Mouse (Mus musculus): ENCODE measurements around the gene Eif2d. TPM values are rescaled to one million over a fixed set of nuclear protein-coding genes. Genes with fewer than 3 reads are reported as not detected.
A peak's percentile ranks its signal among the peaks of the same experiment; 100 is the strongest.

The Eif2d gene
- total RNA-seq, 2 experiments from 2014 or later = 25.3 to 27.2 TPM

DNA sequence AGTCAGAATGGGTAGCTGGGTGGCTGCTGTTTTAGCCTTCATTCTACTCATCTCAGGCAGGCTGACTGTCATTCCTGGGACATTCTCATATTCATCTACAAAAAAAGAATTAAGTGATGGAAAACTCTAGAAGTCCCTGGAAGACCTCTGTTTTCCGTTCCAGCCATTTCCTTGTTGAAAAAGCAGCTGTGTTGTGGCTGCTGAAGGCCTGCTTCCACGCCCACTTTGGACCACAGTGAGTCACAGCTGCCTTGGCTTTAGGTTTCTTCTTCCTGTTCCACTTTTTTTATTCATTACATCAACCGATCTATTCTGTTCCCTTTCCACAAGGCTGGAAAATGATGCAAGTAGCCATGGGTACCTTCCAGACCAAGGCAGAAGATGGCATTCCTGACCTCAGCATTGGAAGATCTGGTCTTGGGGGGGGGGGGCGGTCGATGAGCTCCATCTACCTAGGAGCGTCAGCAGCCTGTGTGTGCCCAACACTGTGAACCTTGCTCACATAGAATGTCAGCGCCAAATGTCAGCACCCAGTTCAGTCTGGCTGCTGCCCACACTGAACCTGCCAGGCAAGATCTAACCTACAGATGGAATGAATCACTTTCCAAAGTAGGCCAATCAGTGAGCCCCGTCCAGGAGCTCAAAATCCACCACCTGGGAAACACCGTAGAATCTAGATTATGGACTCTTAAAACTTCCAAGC is 31.4 kb downstream of the Eif2d start:
- DNase-seq (ENCODE audit: low spot score in 2 of 2) = peak in 1 of 2 experiments; percentile 67

DNA sequence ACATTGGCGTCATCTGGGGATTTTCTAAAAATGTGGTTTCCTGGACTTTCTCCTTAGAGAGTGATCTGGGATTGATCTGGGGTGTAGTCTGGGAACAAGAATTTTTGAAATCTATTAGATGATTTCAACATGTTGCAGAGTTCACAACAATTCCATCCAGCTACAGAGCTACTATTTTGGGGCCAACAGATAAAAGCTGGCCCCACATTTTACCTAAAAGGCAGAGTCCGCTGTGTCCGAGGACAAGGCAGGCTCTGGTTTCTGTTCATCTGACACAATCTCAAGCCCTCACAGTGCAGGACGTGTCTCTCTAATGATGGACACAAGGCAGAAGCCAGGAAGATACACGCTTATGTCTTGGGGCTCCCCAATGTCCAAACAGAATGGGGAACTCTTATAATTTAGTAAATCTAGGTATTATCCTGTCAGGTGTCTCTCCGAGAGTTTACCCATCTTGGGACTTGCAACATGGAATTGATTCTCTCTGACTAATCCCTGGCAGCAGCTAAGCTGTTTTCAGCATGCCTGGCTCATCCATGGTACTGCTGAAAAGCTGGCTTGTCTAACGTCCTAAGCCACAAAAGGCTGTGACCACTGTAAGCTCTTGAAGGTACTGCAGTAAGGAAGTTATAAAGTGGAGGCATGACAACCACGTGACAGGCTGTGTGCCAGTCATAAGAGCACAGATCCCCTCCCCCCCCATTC is 32.1 kb downstream of the Eif2d start:
- no peak for DNase-seq (ENCODE audit: low spot score in 2 of 2)

- no peak for DNase-seq (ENCODE audit: low spot score in 2 of 2)
Measured at GRCm38 (mm10) chr1:131185821-131186506, 33.0 kb downstream of the Eif2d start.

GRCm38 (mm10) chr1:131186995-131187394 is 34.0 kb downstream of the Eif2d start:
- no peak for DNase-seq (ENCODE audit: low spot score in 2 of 2)

DNA sequence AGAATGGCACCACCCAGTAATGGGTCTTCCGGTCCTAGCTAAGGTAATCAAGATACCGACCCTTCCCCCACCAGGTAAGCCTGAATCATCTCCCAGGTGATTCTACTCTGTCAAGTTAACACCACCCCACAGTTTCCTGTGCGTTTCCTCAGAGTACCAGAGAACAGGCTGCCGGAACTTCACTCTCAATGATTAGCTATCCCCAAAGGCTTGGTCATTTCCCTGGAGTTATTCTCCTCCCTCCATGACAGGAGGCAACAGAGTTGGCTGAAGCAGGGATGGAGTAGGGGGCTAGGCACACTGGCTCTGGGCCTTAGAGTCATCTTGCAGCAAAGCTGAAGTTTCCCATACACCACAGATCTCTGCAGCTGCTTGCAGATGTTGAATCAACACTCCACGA is 34.9 kb downstream of the Eif2d start:
- no peak for DNase-seq (ENCODE audit: low spot score in 2 of 2)

- no peak for DNase-seq (ENCODE audit: low spot score in 2 of 2)
Measured at GRCm38 (mm10) chr1:131188655-131189054, 35.7 kb downstream of the Eif2d start.

DNA sequence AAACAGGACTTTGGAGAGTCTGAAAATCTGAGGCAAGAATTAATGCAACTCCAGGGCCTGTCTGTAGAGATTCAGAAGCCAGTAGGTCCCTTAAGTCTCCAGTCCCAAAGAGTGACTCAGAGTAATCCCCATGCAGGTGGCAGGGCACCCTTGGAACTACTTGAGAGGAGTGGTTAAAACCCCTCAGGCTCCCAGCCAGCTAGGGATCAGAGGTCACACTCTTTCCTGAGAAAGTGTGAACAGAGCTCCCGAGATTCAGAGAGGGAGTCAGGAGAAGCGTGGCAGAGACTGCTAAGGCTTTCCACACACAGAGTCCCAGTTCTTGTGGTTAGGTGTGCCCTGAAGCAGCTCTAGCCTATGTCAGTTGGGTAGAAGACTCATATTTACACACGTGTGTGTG is 40.8 kb downstream of the Eif2d start:
- DNase-seq (ENCODE audit: low spot score in 2 of 2) = no peak

DNA sequence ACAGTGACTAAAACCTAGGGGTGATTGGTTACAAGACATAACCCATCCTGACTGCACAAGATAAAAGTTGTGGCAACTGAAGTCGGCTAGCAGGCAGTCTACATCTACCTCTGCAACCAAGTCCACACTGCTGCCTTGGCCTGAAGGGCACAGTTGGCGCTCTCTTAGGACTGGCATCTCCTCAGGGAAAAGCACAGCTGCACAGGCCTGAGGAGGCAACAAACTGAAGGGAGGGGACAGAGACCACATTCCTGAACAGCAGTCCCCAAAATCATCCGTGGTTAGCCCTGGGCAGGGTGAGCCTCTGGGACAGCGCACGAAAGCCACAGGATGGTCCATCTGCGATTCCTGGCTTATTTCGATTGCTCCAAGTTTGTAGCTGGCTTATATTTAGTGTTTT is 42.7 kb downstream of the Eif2d start:
- DNase-seq (ENCODE audit: low spot score in 2 of 2) = no peak

- DNase-seq (ENCODE audit: low spot score in 2 of 2) = no peak
Measured at GRCm38 (mm10) chr1:131196107-131196506, 43.1 kb downstream of the Eif2d start.

- no peak for DNase-seq (ENCODE audit: low spot score in 2 of 2)
Measured at GRCm38 (mm10) chr1:131198417-131198960, 45.5 kb downstream of the Eif2d start.

DNA sequence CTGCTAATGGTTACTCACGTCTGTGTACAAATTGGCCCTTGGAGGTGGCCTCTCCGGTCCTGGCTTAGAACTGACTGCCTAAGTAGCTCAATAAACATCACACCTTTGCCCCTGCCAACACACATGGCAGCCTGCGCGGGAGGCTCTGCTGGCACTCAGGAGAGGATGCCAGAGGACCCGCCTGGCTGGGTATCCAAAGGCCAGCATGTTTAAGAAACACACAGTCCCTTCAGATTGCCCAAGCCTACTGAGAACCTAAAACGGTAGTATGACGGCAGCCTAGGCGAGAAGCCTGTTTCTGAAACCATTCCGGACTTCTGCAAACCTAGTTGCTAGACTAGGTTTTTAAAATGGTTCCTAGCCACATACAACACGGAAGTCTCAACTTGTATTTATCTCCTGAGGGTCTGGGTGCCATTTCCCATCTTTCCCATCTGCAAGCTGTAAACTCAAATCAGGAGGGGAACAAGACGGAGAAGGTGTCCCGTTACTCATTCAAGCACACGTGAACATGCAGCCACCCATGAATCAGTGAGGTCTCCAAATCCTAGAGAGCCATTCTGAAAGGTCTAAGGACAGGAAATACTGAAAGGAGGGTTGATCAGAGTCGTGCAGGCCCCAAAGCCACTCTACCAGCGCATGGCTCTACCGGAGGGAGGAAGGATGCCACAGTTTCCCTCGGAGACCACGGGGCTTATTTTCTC is 46.3 kb downstream of the Eif2d start:
- DNase-seq (ENCODE audit: low spot score in 2 of 2) = no peak

- peak in 1 of 2 experiments; percentile 51 for DNase-seq (ENCODE audit: low spot score in 2 of 2)
Measured at GRCm38 (mm10) chr1:131199976-131200375, 47.0 kb downstream of the Eif2d start.

GRCm38 (mm10) chr1:131200588-131200987 is 47.6 kb downstream of the Eif2d start:
- DNase-seq (ENCODE audit: low spot score in 2 of 2) = peak in 1 of 2 experiments; percentile 42

GRCm38 (mm10) chr1:131201391-131201790 is 48.4 kb downstream of the Eif2d start:
- no peak for DNase-seq (ENCODE audit: low spot score in 2 of 2)

GRCm38 (mm10) chr1:131204461-131204860 is 51.5 kb downstream of the Eif2d start:
- DNase-seq (ENCODE audit: low spot score in 2 of 2) = no peak

DNA sequence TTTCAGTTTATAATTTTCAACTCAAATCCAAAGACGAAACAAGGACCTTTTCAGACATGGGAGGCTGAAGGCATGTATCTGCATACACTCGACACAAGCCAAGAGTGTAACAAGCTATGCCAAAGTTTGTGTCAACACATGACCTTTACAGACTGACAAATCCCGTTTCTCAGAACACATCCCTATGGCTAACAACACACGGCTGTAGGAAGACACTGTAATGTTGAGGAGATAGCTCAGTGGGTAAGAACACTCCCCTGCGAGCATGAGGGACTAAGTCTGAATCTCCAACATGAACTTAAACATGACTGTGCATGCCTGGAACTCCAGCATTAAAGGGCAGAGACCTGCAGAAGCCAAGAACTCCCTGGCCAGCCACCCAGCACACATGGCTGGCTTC is 53.4 kb downstream of the Eif2d start:
- no peak for DNase-seq (ENCODE audit: low spot score in 2 of 2)

- peak; percentile 69 to 84 for DNase-seq (ENCODE audit: low spot score in 2 of 2)
Measured at GRCm38 (mm10) chr1:131207531-131207930, 54.5 kb downstream of the Eif2d start.

GRCm38 (mm10) chr1:131208081-131208480 is 55.1 kb downstream of the Eif2d start:
- no peak for DNase-seq (ENCODE audit: low spot score in 2 of 2)

DNA sequence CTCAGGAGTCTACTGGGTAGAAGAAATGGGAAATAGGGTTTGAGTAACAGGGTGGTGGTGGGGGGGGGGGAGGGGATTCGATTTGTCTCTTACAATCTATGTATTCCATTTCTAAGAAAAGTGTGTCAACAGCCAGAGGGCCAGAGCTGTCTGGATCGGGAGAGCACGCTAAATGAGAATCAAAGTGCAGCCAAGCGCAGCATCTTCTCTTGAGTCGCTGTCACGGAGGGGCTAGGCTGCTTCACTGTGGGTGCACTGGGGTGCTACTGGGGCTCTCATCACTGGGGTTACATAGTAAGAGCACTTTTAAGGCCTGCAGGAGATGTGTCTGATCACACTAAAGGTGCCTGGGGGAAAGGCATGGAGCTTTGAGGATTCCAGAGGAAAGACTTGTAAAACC is 55.8 kb downstream of the Eif2d start:
- DNase-seq (ENCODE audit: low spot score in 2 of 2) = no peak

GRCm38 (mm10) chr1:131209971-131210426 is 57.0 kb downstream of the Eif2d start:
- peak in 1 of 2 experiments; percentile 45 for DNase-seq (ENCODE audit: low spot score in 2 of 2)

GRCm38 (mm10) chr1:131211655-131212054 is 58.7 kb downstream of the Eif2d start:
- no peak for DNase-seq (ENCODE audit: low spot score in 2 of 2)
